Mouse (Mus musculus): ENCODE measurements around the gene Pcdh7. TPM values are rescaled to one million over a fixed set of nuclear protein-coding genes. Genes with fewer than 3 reads are reported as not detected.

Gene Pcdh7
- polyA plus RNA-seq, 1 experiment from 2014 or later = 26.4 TPM

GRCm38 (mm10) chr5:57760069-57761063 is 42.6 kb downstream of the Pcdh7 start:
- H3K27me3 ChIP-seq (ENCODE audit: control insufficient read depth, insufficient read depth, low read length) = no peaks in the 10 kb centered on the region
- H3K4me2 ChIP-seq (replicated peaks; ENCODE audit: low read depth, low read length) = no peak overlapping the region
- no peaks in the 10 kb centered on the region for H3K9me3 ChIP-seq (ENCODE audit: control insufficient read depth, low read depth, low read length)
- peak; percentile 49; the same call in 1 of the 2 replicates for ATAC-seq (ENCODE audit: insufficient number of reproducible peaks, insufficient read depth, low FRiP score, low read depth)
- peaks cover 5% of the 10 kb centered on the region; the same call in 1 of the 2 replicates for H3K4me1 ChIP-seq (ENCODE audit: control insufficient read depth, insufficient read depth, low read length)
- H3K36me3 ChIP-seq (ENCODE audit: control insufficient read depth, insufficient read depth, low read length) = no peaks in the 10 kb centered on the region
- peak overlapping the region; percentile 2; the same call in 1 of the 2 replicates for H3K27ac ChIP-seq (ENCODE audit: low read length)
- 35% methylated on average over 6 of the region's 6 CpGs for WGBS
- H3K4me3 ChIP-seq (ENCODE audit: low read depth, low read length) = no peak overlapping the region
- H3K9ac ChIP-seq (replicated peaks; ENCODE audit: low read depth, low read length) = no peak overlapping the region

DNA sequence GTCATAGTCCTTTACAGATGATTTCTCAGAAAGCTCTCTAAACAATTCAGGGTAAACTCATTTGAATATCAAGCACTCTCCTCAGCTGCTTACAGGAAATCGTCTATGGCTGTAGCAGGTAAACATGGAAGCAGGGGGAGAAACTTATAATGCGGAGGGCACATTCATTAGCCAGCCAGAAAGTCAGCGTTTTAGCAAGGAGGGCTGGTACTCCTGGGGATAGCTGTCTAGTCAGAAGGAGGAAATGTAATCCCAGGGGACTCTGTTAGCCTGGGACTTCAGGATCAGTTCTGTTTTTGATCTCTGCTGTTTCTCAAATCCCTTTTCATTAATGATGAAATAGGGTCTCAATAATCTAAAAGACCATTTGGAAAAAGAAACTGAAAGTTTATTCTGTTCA is 47.6 kb downstream of the Pcdh7 start:
- Histone ChIP-seq H3K4me2 (replicated peaks; ENCODE audit: low read depth, low read length) (no peak overlapping the region), H3K27ac (ENCODE audit: low read length) (no peak overlapping the region), H3K27me3 (ENCODE audit: control insufficient read depth, insufficient read depth, low read length) (no peaks in the 10 kb centered on the region), H3K4me3 (ENCODE audit: low read depth, low read length) (no peak overlapping the region), H3K36me3 (ENCODE audit: control insufficient read depth, insufficient read depth, low read length) (no peaks in the 10 kb centered on the region), H3K9me3 (ENCODE audit: control insufficient read depth, low read depth, low read length) (no peaks in the 10 kb centered on the region), H3K9ac (replicated peaks; ENCODE audit: low read depth, low read length) (no peak overlapping the region), H3K4me1 (ENCODE audit: control insufficient read depth, insufficient read depth, low read length) (peaks cover 1% of the 10 kb centered on the region; the same call in 1 of the 2 replicates)
- WGBS = 50% methylated on average over 3 of the region's 3 CpGs
- ATAC-seq (ENCODE audit: insufficient number of reproducible peaks, insufficient read depth, low FRiP score, low read depth) = no peak

DNA sequence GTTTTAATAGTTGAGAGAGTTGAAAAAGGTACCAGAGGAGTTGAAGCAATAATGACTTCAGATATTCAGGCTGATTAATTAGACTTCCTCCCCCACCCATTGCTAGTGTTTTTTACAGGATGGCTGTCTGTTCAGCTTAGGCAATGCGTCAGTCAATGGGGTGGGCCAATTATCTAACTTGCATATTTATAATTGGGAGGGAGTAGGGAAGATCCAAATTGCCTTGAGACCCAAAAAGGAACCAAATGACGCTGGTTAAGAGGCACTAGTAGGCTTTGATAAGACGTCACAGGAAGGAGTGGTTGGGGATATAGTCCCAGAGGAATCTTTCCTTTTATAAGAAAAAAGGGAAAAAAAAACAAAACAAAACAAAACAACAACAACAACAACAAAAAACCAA is 49.6 kb downstream of the Pcdh7 start:
- no peaks in the 10 kb centered on the region for H3K36me3 ChIP-seq (ENCODE audit: control insufficient read depth, insufficient read depth, low read length)
- ATAC-seq (ENCODE audit: insufficient number of reproducible peaks, insufficient read depth, low FRiP score, low read depth) = no peak
- no peaks in the 10 kb centered on the region for H3K27me3 ChIP-seq (ENCODE audit: control insufficient read depth, insufficient read depth, low read length)
- no peak overlapping the region for H3K9ac ChIP-seq (replicated peaks; ENCODE audit: low read depth, low read length)
- whole genome bisulfite sequencing = 79% methylated on average over 3 of the region's 3 CpGs
- H3K9me3 ChIP-seq (ENCODE audit: control insufficient read depth, low read depth, low read length) = no peaks in the 10 kb centered on the region
- H3K4me1 ChIP-seq (ENCODE audit: control insufficient read depth, insufficient read depth, low read length) = no peaks in the 10 kb centered on the region
- no peak overlapping the region for H3K4me3 ChIP-seq (ENCODE audit: low read depth, low read length)
- H3K27ac ChIP-seq (ENCODE audit: low read length) = no peak overlapping the region
- no peak overlapping the region for H3K4me2 ChIP-seq (replicated peaks; ENCODE audit: low read depth, low read length)

GRCm38 (mm10) chr5:57768469-57769022 is 50.8 kb downstream of the Pcdh7 start:
- no peaks in the 10 kb centered on the region for H3K9me3 ChIP-seq (ENCODE audit: control insufficient read depth, low read depth, low read length)
- no peak overlapping the region for H3K4me3 ChIP-seq (ENCODE audit: low read depth, low read length)
- no peaks in the 10 kb centered on the region for H3K4me1 ChIP-seq (ENCODE audit: control insufficient read depth, insufficient read depth, low read length)
- no peak overlapping the region for H3K27ac ChIP-seq (ENCODE audit: low read length)
- no peak overlapping the region for H3K4me2 ChIP-seq (replicated peaks; ENCODE audit: low read depth, low read length)
- H3K9ac ChIP-seq (replicated peaks; ENCODE audit: low read depth, low read length) = no peak overlapping the region
- H3K36me3 ChIP-seq (ENCODE audit: control insufficient read depth, insufficient read depth, low read length) = no peaks in the 10 kb centered on the region
- 77% methylated on average over 10 of the region's 10 CpGs for WGBS
- ATAC-seq (ENCODE audit: insufficient number of reproducible peaks, insufficient read depth, low FRiP score, low read depth) = no peak
- H3K27me3 ChIP-seq (ENCODE audit: control insufficient read depth, insufficient read depth, low read length) = no peaks in the 10 kb centered on the region

- no peak for ATAC-seq (ENCODE audit: insufficient number of reproducible peaks, insufficient read depth, low FRiP score, low read depth)
- Histone ChIP-seq H3K9ac (replicated peaks; ENCODE audit: low read depth, low read length) (no peak overlapping the region), H3K4me1 (ENCODE audit: control insufficient read depth, insufficient read depth, low read length) (no peaks in the 10 kb centered on the region), H3K9me3 (ENCODE audit: control insufficient read depth, low read depth, low read length) (no peaks in the 10 kb centered on the region), H3K4me2 (replicated peaks; ENCODE audit: low read depth, low read length) (no peak overlapping the region), H3K36me3 (ENCODE audit: control insufficient read depth, insufficient read depth, low read length) (no peaks in the 10 kb centered on the region), H3K4me3 (ENCODE audit: low read depth, low read length) (no peak overlapping the region), H3K27ac (ENCODE audit: low read length) (no peak overlapping the region), H3K27me3 (ENCODE audit: control insufficient read depth, insufficient read depth, low read length) (no peaks in the 10 kb centered on the region)
- 95% methylated on average over 7 of the region's 7 CpGs for WGBS
Measured at GRCm38 (mm10) chr5:57769644-57770043, 51.9 kb downstream of the Pcdh7 start.

DNA sequence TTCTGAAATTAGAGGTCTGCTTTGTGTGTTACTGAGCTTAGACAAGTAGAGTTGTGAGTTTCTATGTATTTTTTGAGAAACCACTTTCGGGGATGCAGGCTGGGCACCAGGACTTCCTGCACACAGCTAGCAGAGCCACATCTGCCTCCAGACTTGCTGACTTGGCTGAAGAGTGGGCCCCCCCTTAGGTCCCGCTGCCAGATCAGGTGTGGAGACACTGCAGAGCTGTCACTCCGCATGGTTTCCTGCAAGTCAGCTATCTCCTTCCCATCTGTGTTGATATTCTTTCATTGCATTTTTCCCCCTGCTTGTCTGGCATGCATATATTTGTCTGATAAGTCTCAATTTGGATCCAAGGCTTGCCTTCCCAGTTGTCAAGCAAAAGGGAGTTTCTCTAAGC is 52.6 kb downstream of the Pcdh7 start:
- Histone ChIP-seq H3K9me3 (ENCODE audit: control insufficient read depth, low read depth, low read length) (no peaks in the 10 kb centered on the region), H3K4me1 (ENCODE audit: control insufficient read depth, insufficient read depth, low read length) (no peaks in the 10 kb centered on the region), H3K27ac (ENCODE audit: low read length) (no peak overlapping the region), H3K9ac (replicated peaks; ENCODE audit: low read depth, low read length) (no peak overlapping the region), H3K36me3 (ENCODE audit: control insufficient read depth, insufficient read depth, low read length) (no peaks in the 10 kb centered on the region), H3K4me3 (ENCODE audit: low read depth, low read length) (no peak overlapping the region), H3K4me2 (replicated peaks; ENCODE audit: low read depth, low read length) (no peak overlapping the region), H3K27me3 (ENCODE audit: control insufficient read depth, insufficient read depth, low read length) (no peaks in the 10 kb centered on the region)
- WGBS = 72% methylated on average over 3 of the region's 3 CpGs
- ATAC-seq (ENCODE audit: insufficient number of reproducible peaks, insufficient read depth, low FRiP score, low read depth) = no peak

- Histone ChIP-seq H3K4me3 (ENCODE audit: low read depth, low read length) (no peak overlapping the region), H3K27ac (ENCODE audit: low read length) (no peak overlapping the region), H3K9ac (replicated peaks; ENCODE audit: low read depth, low read length) (no peak overlapping the region), H3K27me3 (ENCODE audit: control insufficient read depth, insufficient read depth, low read length) (no peaks in the 10 kb centered on the region), H3K9me3 (ENCODE audit: control insufficient read depth, low read depth, low read length) (no peaks in the 10 kb centered on the region), H3K36me3 (ENCODE audit: control insufficient read depth, insufficient read depth, low read length) (no peaks in the 10 kb centered on the region), H3K4me2 (replicated peaks; ENCODE audit: low read depth, low read length) (no peak overlapping the region), H3K4me1 (ENCODE audit: control insufficient read depth, insufficient read depth, low read length) (no peaks in the 10 kb centered on the region)
- WGBS = 86% methylated on average over 6 of the region's 6 CpGs
- no peak for ATAC-seq (ENCODE audit: insufficient number of reproducible peaks, insufficient read depth, low FRiP score, low read depth)
Measured at GRCm38 (mm10) chr5:57771122-57771521, 53.4 kb downstream of the Pcdh7 start.

DNA sequence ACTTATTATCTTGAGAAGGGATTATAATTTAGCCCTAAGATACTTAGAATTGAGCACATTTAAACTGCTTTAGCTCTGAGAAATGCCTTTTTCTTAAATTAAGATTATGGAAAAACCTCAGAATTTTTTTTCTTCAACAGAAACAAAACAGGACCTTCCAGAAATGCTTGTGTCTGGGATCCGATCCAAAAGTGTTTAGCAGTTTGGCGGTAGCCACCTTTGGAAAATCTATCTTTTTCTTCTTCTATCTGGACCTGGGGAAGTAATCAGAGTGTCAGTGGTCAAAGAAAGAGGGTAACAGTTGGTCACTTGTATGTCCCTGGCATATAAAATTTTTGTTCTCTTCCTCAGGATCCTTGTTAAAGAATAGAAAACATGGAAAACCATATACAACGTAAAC is 54.9 kb downstream of the Pcdh7 start:
- no peak overlapping the region for H3K4me2 ChIP-seq (replicated peaks; ENCODE audit: low read depth, low read length)
- no peaks in the 10 kb centered on the region for H3K27me3 ChIP-seq (ENCODE audit: control insufficient read depth, insufficient read depth, low read length)
- H3K4me3 ChIP-seq (ENCODE audit: low read depth, low read length) = no peak overlapping the region
- no peak overlapping the region for H3K27ac ChIP-seq (ENCODE audit: low read length)
- no peaks in the 10 kb centered on the region for H3K4me1 ChIP-seq (ENCODE audit: control insufficient read depth, insufficient read depth, low read length)
- 62% methylated on average over 3 of the region's 3 CpGs for WGBS
- H3K9me3 ChIP-seq (ENCODE audit: control insufficient read depth, low read depth, low read length) = no peaks in the 10 kb centered on the region
- H3K36me3 ChIP-seq (ENCODE audit: control insufficient read depth, insufficient read depth, low read length) = no peaks in the 10 kb centered on the region
- no peak overlapping the region for H3K9ac ChIP-seq (replicated peaks; ENCODE audit: low read depth, low read length)
- no peak for ATAC-seq (ENCODE audit: insufficient number of reproducible peaks, insufficient read depth, low FRiP score, low read depth)

All from stomach, embryonic 14.5 days (tissue).